Comparison of ENCODE assay signal across 8 mouse cellular contexts in genomic region chr7:4740309-4740727, GRCm38 (mm10). TPM values are rescaled to one million over a fixed set of nuclear protein-coding genes. Genes with fewer than 3 reads are reported as not detected.
DNase-seq lines count a peak whose midpoint lies in the region; ATAC-seq and TF ChIP-seq lines count a peak whose summit lies in the region.

No protein-coding gene starts in this region.

- H3K4me3 ChIP-seq in lung, postnatal 0 days (ENCODE audit: low read depth, low read length): peak overlapping the region; percentile 71
- peak overlapping the region; percentile 84 for H3K4me3 ChIP-seq in limb, embryonic 10.5 days
- H3K4me3 ChIP-seq in small intestine, adult 2 months (ENCODE audit: low read depth, low read length): peak overlapping the region; percentile 94

- H3K9me3 ChIP-seq in lung, postnatal 0 days (ENCODE audit: low read length): no peaks in the 10 kb centered on the region
- no peaks in the 10 kb centered on the region for H3K9me3 ChIP-seq in limb, embryonic 10.5 days (replicated peaks)

- no peak for TF ChIP-seq POLR2A in small intestine, adult 2 months (IDR thresholded peaks at IDR 0.05; ENCODE audit: low read depth, low read length)

- DNase-seq in cerebellum, adult 18-20 months: no peak
- DNase-seq in lung, postnatal 0 days (ENCODE audit: low spot score): no peak
- DNase-seq in lung, postnatal 36 days: no peak
- DNase-seq in limb, embryonic 10.5 days (ENCODE audit: low spot score): no peak
- DNase-seq in urinary bladder, postnatal 25 days (ENCODE audit: low spot score): no peak
- DNase-seq in urinary bladder, postnatal 10 days (ENCODE audit: low spot score): no peak

- no peak for TF ChIP-seq CTCF in lung, postnatal 0 days (IDR thresholded peaks at IDR 0.05)
- no peak for TF ChIP-seq CTCF in small intestine, adult 2 months (IDR thresholded peaks at IDR 0.05; ENCODE audit: extremely low read depth, insufficient read length, insufficient replicate concordance, low read depth, low read length)

- peak overlapping the region; percentile 69 for H3K4me2 ChIP-seq in lung, postnatal 0 days (replicated peaks; ENCODE audit: low read depth, low read length)

- ATAC-seq in cerebellum, adult (ENCODE audit: insufficient number of reproducible peaks, low FRiP score, low TSS enrichment): peak; percentile 6; the same call in 1 of the 2 replicates
- ATAC-seq in lung, postnatal 0 days: no peak; the same call in 1 of the 2 replicates

- peak overlapping the region; percentile 71 for H3K9ac ChIP-seq in lung, postnatal 0 days (replicated peaks; ENCODE audit: low read depth)

- H3K27me3 ChIP-seq in lung, postnatal 0 days (replicated peaks; ENCODE audit: insufficient read depth, low read length): no peaks in the 10 kb centered on the region
- H3K27me3 ChIP-seq in limb, embryonic 10.5 days (ENCODE audit: low read depth, poor library complexity, severe bottlenecking): no peaks in the 10 kb centered on the region
- H3K27me3 ChIP-seq in small intestine, adult 2 months (ENCODE audit: control insufficient read depth, insufficient read depth, low read length): no peaks in the 10 kb centered on the region

- H3K27ac ChIP-seq in lung, postnatal 0 days (ENCODE audit: low read length): peak overlapping the region; percentile 89
- peak overlapping the region; percentile 94 for H3K27ac ChIP-seq in limb, embryonic 10.5 days
- H3K27ac ChIP-seq in small intestine, adult 2 months (ENCODE audit: insufficient read depth, low read depth, low read length): peak overlapping the region; percentile 94

- no peaks in the 10 kb centered on the region; the same call in 1 of the 2 replicates for H3K36me3 ChIP-seq in lung, postnatal 0 days (ENCODE audit: insufficient read depth, low read length)
- peaks cover 33% of the 10 kb centered on the region for H3K36me3 ChIP-seq in limb, embryonic 10.5 days
- H3K36me3 ChIP-seq in small intestine, adult 2 months (ENCODE audit: control insufficient read depth, insufficient read depth, low read length): peaks cover 18% of the 10 kb centered on the region

- WGBS in lung, postnatal 0 days: 0% methylated on average over 5 of the region's 14 CpGs
- WGBS in limb, embryonic 10.5 days: under 1% methylated on average over 14 of the region's 14 CpGs
- WGBS in small intestine, adult 2 months: under 1% methylated on average over 14 of the region's 14 CpGs

- peaks cover 9% of the 10 kb centered on the region; the same call in 1 of the 2 replicates for H3K4me1 ChIP-seq in lung, postnatal 0 days (ENCODE audit: insufficient read depth, low read depth, low read length)
- peaks cover 31% of the 10 kb centered on the region for H3K4me1 ChIP-seq in limb, embryonic 10.5 days
- peaks cover 8% of the 10 kb centered on the region for H3K4me1 ChIP-seq in small intestine, adult 2 months (ENCODE audit: control insufficient read depth, insufficient read depth, insufficient read length, low read length)

- TF ChIP-seq EP300 in lung, postnatal 0 days (IDR thresholded peaks at IDR 0.05): no peak

RNA-seq across cellular contexts. Expression of gene Kmt5c, which starts 0.4 kb away (rescaled TPM):
- polyA plus RNA-seq in lung, postnatal 0 days (2015; fragmentation: Nextera tagmentation; extraction: Ambion mirVana): 31.9 and 34.4 TPM in 2 replicates
- 88.9 and 100 TPM in 2 replicates for polyA plus RNA-seq in limb, embryonic 10.5 days (2016; fragmentation: Nextera tagmentation; extraction: Ambion mirVana)
- polyA plus RNA-seq in small intestine, adult 2 months (2012; rRNA removed): 94.7 and 254 TPM in 2 replicates

RNA-seq across cellular contexts. Expression of gene Cox6b2, which starts 12.6 kb away (rescaled TPM):
- 67.7 and 77.9 TPM in 2 replicates for polyA plus RNA-seq in lung, postnatal 0 days (2015; fragmentation: Nextera tagmentation; extraction: Ambion mirVana)
- polyA plus RNA-seq in limb, embryonic 10.5 days (2016; fragmentation: Nextera tagmentation; extraction: Ambion mirVana): 36.7 and 51.5 TPM in 2 replicates
- polyA plus RNA-seq in small intestine, adult 2 months (2012; rRNA removed): 5.7 and 45.8 TPM in 2 replicates

RNA-seq across cellular contexts. Expression of gene Tmem150b, which starts 15.3 kb away (rescaled TPM):
- 0.25 and 0.35 TPM in 2 replicates for polyA plus RNA-seq in lung, postnatal 0 days (2015; fragmentation: Nextera tagmentation; extraction: Ambion mirVana)
- polyA plus RNA-seq in limb, embryonic 10.5 days (2016; fragmentation: Nextera tagmentation; extraction: Ambion mirVana): 0.13 TPM in 1 of 2 replicates, not detected in the other
- polyA plus RNA-seq in small intestine, adult 2 months (2012; rRNA removed): 44.4 and 122 TPM in 2 replicates

RNA-seq across cellular contexts. Expression of gene Fam71e2, which starts 30.8 kb away (rescaled TPM):
- polyA plus RNA-seq in lung, postnatal 0 days (2015; fragmentation: Nextera tagmentation; extraction: Ambion mirVana): not detected in 2 replicates
- not detected in 2 replicates for polyA plus RNA-seq in limb, embryonic 10.5 days (2016; fragmentation: Nextera tagmentation; extraction: Ambion mirVana)
- not detected in 2 replicates for polyA plus RNA-seq in small intestine, adult 2 months (2012; rRNA removed)

RNA-seq across cellular contexts. Expression of gene Il11, which starts 42.3 kb away (rescaled TPM):
- 0.29 and 0.64 TPM in 2 replicates for polyA plus RNA-seq in lung, postnatal 0 days (2015; fragmentation: Nextera tagmentation; extraction: Ambion mirVana)
- 0.09 TPM in 1 of 2 replicates, not detected in the other for polyA plus RNA-seq in limb, embryonic 10.5 days (2016; fragmentation: Nextera tagmentation; extraction: Ambion mirVana)
- polyA plus RNA-seq in small intestine, adult 2 months (2012; rRNA removed): 0.25 and 0.32 TPM in 2 replicates

Comparison
In these comparisons a context has a peak if more than half of its experiments do, and no peak if none do; other contexts are left out.
1. RNA of gene Tmem150b, which starts 15.3 kb away (polyA plus RNA-seq): 44.4 to 122 TPM in small intestine, adult 2 months; 0.25 to 0.35 TPM in lung, postnatal 0 days and 0.13 TPM in limb, embryonic 10.5 days; every median in the first group is over 10 times any median in the second.
2. Peak in every context shown above with its lines, with median percentiles within 50 percentile points of each other: H3K27ac ChIP-seq and H3K4me3 ChIP-seq.